Mouse (Mus musculus) retina, postnatal 1 day (tissue): ENCODE results near the gene Urb1.
"Not testable (repeated sequence)": the region's sequence is repeated elsewhere in the genome, so short reads cannot be mapped to it uniquely, and the experiment has no call there.

Experiments used
- DNase-seq: peaks from one replicate; pipeline ENCODE4 v3.0.0-alpha.2; 2012

The Urb1 gene

GRCm38 (mm10) chr16:90809975-90810715 is at the start of gene Urb1:
TSS of gene Urb1 (minus strand) at chr16:90810413.
- DNase-seq = peak; percentile 96

- no peak for DNase-seq
Observed at GRCm38 (mm10) chr16:90858206-90858605, 48.0 kb upstream of the Urb1 start.

- no peak for DNase-seq
Observed at GRCm38 (mm10) chr16:90856552-90857200, 46.5 kb upstream of the Urb1 start.

GRCm38 (mm10) chr16:90851621-90852334 is 41.6 kb upstream of the Urb1 start:
- no peak for DNase-seq

GRCm38 (mm10) chr16:90850881-90851280 is 40.7 kb upstream of the Urb1 start:
- peak; percentile 24 for DNase-seq

GRCm38 (mm10) chr16:90849262-90849661 is 39.0 kb upstream of the Urb1 start:
- DNase-seq = peak; percentile 62

- DNase-seq = no peak
Observed at GRCm38 (mm10) chr16:90848697-90849096, 38.5 kb upstream of the Urb1 start.

- no peak for DNase-seq
Observed at GRCm38 (mm10) chr16:90845591-90845990, 35.4 kb upstream of the Urb1 start.

GRCm38 (mm10) chr16:90845038-90845437 is 34.8 kb upstream of the Urb1 start:
- no peak for DNase-seq

GRCm38 (mm10) chr16:90842164-90842563 is 32.0 kb upstream of the Urb1 start:
- DNase-seq = no peak

- no peak for DNase-seq
Observed at GRCm38 (mm10) chr16:90837431-90837830, 27.2 kb upstream of the Urb1 start.

GRCm38 (mm10) chr16:90833041-90833791 is 23.0 kb upstream of the Urb1 start:
- no peak for DNase-seq

- no peak for DNase-seq
Observed at GRCm38 (mm10) chr16:90832495-90832894, 22.3 kb upstream of the Urb1 start.

GRCm38 (mm10) chr16:90831676-90832075 is 21.5 kb upstream of the Urb1 start:
- DNase-seq = no peak

GRCm38 (mm10) chr16:90830686-90831439 is 20.6 kb upstream of the Urb1 start:
- peak; percentile 87 for DNase-seq

- peak; percentile 92 for DNase-seq
Observed at GRCm38 (mm10) chr16:90829894-90830685, 19.9 kb upstream of the Urb1 start.

GRCm38 (mm10) chr16:90829136-90829535 is 18.9 kb upstream of the Urb1 start:
- DNase-seq = no peak

- no peak for DNase-seq
Observed at GRCm38 (mm10) chr16:90827498-90827897, 17.3 kb upstream of the Urb1 start.

GRCm38 (mm10) chr16:90826457-90826856 is 16.2 kb upstream of the Urb1 start, which contains the start of gene Eva1c:
TSS of gene Eva1c (plus strand) at chr16:90826719.
- DNase-seq = no peak

- DNase-seq = no peak
Observed at GRCm38 (mm10) chr16:90826041-90826440, 15.8 kb upstream of the Urb1 start.

GRCm38 (mm10) chr16:90823986-90824385 is 13.8 kb upstream of the Urb1 start:
- DNase-seq = not testable (repeated sequence)
